Comparison of ENCODE assay signal across 9 mouse cellular contexts in the genomic region with DNA sequence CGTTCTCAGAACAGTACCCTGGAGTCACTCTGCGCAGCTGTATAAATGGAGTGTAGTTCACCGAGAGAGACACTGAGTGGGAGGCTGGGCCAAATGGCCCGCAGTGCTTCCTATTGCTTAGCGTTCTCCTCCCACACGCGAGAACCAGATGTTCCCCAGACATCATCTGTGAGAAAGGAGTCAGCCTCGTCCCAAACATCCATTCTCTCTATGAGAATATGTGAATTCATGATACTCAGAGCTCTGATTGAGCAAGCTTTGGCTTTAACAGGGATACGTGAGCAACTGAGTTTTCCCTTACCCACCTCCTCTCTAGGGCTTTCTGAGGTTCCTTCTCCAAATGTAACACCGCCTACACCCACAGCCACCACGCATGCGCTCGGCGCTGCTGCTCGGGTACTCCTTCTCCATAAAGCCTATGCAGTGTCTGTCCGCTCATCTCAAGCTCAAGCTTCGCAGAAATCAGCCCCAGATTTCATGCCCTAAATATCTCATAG. TPM values are rescaled to one million over a fixed set of nuclear protein-coding genes. Genes with fewer than 3 reads are reported as not detected.
A peak's percentile ranks its signal among the peaks of the same experiment; 100 is the strongest.
DNase-seq lines count a peak whose midpoint lies in the region; ATAC-seq lines count a peak whose summit lies in the region.
"Had no signal": no experiment of that assay in that cellular context is flagged by ENCODE, and none has a peak within 500 bp of the region (broad histone marks: within the 10 kb centered on the region; RNA-seq: fewer than 3 reads in every experiment).

No protein-coding gene starts in this region.

- H3K4me1 ChIP-seq in liver, embryonic 11.5 days (replicated peaks; ENCODE audit: control insufficient read depth, insufficient read depth, low read length) = 0 out of 2 replicates have a peak, but pooled peaks cover 3% of the 10 kb centered on the region
- H3K4me1 ChIP-seq in embryonic facial prominence, embryonic 10.5 days = peaks cover 52% of the 10 kb centered on the region

- H3K27ac ChIP-seq in liver, embryonic 11.5 days (ENCODE audit: low read depth, low read length) = no peak overlapping the region
- peak overlapping the region; percentile 71; the same call in 1 of the 2 replicates for H3K27ac ChIP-seq in embryonic facial prominence, embryonic 10.5 days (replicated peaks)

- no peak for ATAC-seq in liver, embryonic 11.5 days (replicated peaks; ENCODE audit: low FRiP score)

- H3K27me3 ChIP-seq in liver, embryonic 11.5 days (replicated peaks; ENCODE audit: control insufficient read depth, insufficient read depth, low read length) = no peaks in the 10 kb centered on the region
- H3K27me3 ChIP-seq in embryonic facial prominence, embryonic 10.5 days (replicated peaks; ENCODE audit: low read depth, poor library complexity, severe bottlenecking) = no peaks in the 10 kb centered on the region
- H3K27me3 ChIP-seq: megakaryocyte, embryonic 14.5 days had no signal

- DNase-seq in liver = peak; percentile 25
- no peak for DNase-seq in liver, embryonic 11.5 days (ENCODE audit: low spot score)
- no peak for DNase-seq in embryonic facial prominence, embryonic 10.5 days (ENCODE audit: low spot score)
- DNase-seq in heart, adult 9 months (ENCODE audit: low spot score in 2 of 2) = peak; percentile 86 to 92
- peak; percentile 88 for DNase-seq in layer of hippocampus, adult 11-12 months (ENCODE audit: low spot score)
- peak; percentile 27 for DNase-seq in naive thymus-derived CD4-positive, alpha-beta T cell, adult 2 months (ENCODE audit: low read depth)
- DNase-seq in c-Kit-positive CD71-positive TER-119-positive erythroid progenitor cells, embryonic 14.5 days (ENCODE audit: low spot score) = no peak
- DNase-seq in adrenal gland, adult 18-20 months (ENCODE audit: low spot score in 2 of 2) = no peak

- WGBS in liver, embryonic 11.5 days = 66% methylated on average over 17 of the region's 17 CpGs
- WGBS in embryonic facial prominence, embryonic 10.5 days = 79% methylated on average over 17 of the region's 17 CpGs

- H3K36me3 ChIP-seq in liver, embryonic 11.5 days (ENCODE audit: control insufficient read depth, insufficient read depth, low read length) = peaks cover 3% of the 10 kb centered on the region; the same call in 1 of the 2 replicates
- no peaks in the 10 kb centered on the region; the same call in none of the 2 replicates for H3K36me3 ChIP-seq in embryonic facial prominence, embryonic 10.5 days (replicated peaks)

- no peak overlapping the region for H3K4me2 ChIP-seq in liver, embryonic 11.5 days

- no peak overlapping the region for H3K9ac ChIP-seq in liver, embryonic 11.5 days (ENCODE audit: low read depth, low read length)

- no peaks in the 10 kb centered on the region for H3K9me3 ChIP-seq in liver, embryonic 11.5 days (ENCODE audit: control insufficient read depth, low read length)
- no peaks in the 10 kb centered on the region for H3K9me3 ChIP-seq in embryonic facial prominence, embryonic 10.5 days
- H3K9me3 ChIP-seq: megakaryocyte, embryonic 14.5 days had no signal

- no peak overlapping the region for H3K4me3 ChIP-seq in liver, embryonic 11.5 days (ENCODE audit: low read depth, low read length)
- no peak overlapping the region for H3K4me3 ChIP-seq in embryonic facial prominence, embryonic 10.5 days
- H3K4me3 ChIP-seq: megakaryocyte, embryonic 14.5 days had no signal

RNA-seq across cellular contexts. Expression of gene Creb3l2, which starts 22.5 kb away (rescaled TPM):
- polyA plus RNA-seq in liver, embryonic 11.5 days (2014; fragmentation: Nextera tagmentation; extraction: Ambion mirVana) = 12.8 and 12.9 TPM in 2 replicates
- polyA plus RNA-seq in embryonic facial prominence, embryonic 10.5 days (2016; fragmentation: Nextera tagmentation; extraction: Ambion mirVana) = 12.4 and 12.5 TPM in 2 replicates
- total RNA-seq in adrenal gland, adult 18-20 months (2021) = 10 to 100 TPM; 60.1 to 71.2 TPM

Comparison
In these comparisons a context has a peak if more than half of its experiments do, and no peak if none do; other contexts are left out.
1. DNase-seq: peak in liver (single experiment), heart, adult 9 months (2 of 2), layer of hippocampus, adult 11-12 months (single experiment) and naive thymus-derived CD4-positive, alpha-beta T cell, adult 2 months (single experiment); none in liver, embryonic 11.5 days (single experiment), embryonic facial prominence, embryonic 10.5 days (single experiment), c-Kit-positive CD71-positive TER-119-positive erythroid progenitor cells, embryonic 14.5 days (single experiment) and adrenal gland, adult 18-20 months (0 of 2).